Mouse (Mus musculus): ENCODE measurements around the gene Map3k1.

Map3k1 gene

DNA sequence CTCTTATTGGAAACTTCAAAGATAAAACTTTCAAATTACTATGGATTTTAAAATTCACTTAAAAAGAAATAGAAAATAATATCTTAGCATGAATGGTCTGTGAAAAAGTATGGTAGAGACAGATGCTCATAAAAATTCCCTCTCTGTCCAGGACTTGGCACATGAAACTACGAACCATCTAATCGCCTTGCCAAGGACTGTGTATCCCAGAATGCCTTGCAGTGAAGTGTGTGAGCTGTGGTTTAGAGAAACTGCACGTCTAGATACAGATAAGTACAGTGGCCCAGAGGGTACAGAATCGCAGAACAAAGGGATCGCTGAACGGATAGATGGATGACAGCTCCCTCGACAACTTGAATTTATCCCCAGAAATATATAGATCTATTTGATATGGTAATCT is 9.0 kb upstream of the Map3k1 start:
- ChIA-PET POLR2A (interaction anchor here in 2 of 4 experiments (0.5 to 1.7 kb wide), 3 partner anchors 8 to 87 kb away, joined by 3 to 6 read pairs (median 4); no protein-coding TSS in a partner anchor), CTCF (no interaction called here)

DNA sequence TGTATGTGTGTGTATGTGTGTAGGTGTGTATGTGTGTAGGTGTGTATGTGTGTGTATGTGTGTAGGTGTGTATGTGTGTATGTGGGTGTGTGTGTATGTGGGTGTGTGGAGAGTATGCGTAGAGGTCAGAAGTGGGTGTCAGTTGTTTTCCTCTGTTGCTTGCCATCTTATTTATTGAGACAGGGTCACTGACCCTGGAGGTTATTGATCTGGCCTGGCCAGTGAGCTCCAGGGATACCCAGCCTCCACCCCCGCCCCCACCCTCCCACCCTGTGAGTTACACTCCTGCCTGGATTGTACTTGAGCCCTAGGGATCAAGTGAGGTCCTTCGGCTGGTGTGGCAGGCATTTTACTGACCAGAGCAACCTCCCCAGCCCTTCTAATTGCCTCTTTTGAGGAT is 7.6 kb upstream of the Map3k1 start:
- ChIA-PET CTCF (interaction anchor here in 1 of 4 experiments (0.7 kb wide), 1 partner anchor 166 kb away, joined by 4 read pairs; no protein-coding TSS in a partner anchor), POLR2A (interaction anchor here in 1 of 4 experiments (0.6 kb wide), 1 partner anchor 141 kb away, joined by 4 read pairs; no protein-coding TSS in a partner anchor)

DNA sequence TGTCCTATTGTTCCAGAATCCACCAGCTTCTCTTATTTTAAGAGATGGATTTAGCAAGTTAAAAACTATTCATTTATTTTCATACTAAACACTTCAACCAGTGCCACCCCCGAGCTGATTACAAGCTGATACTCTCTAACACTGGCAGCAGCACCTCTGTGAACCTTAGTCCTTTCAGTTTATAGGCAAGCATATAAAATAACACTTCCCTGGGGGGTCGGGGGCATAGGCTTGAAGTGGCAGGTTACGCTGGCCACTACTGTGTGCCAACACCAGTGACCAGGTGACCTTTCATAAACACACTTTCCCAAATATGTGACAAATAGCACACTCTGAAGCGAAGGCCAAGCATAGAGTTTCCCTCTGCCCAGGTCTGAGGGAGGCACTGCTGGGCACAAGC is 6.7 kb upstream of the Map3k1 start:
- CTCF ChIA-PET = interaction anchor here in 3 of 4 experiments (0.6 to 0.7 kb wide), 7 partner anchors 14 to 692 kb away, joined by 3 to 7 read pairs (median 3); no protein-coding TSS in a partner anchor
- POLR2A ChIA-PET = interaction anchor here in 1 of 4 experiments (0.9 kb wide), 1 partner anchor 20 kb away, joined by 11 read pairs; no protein-coding TSS in a partner anchor

DNA sequence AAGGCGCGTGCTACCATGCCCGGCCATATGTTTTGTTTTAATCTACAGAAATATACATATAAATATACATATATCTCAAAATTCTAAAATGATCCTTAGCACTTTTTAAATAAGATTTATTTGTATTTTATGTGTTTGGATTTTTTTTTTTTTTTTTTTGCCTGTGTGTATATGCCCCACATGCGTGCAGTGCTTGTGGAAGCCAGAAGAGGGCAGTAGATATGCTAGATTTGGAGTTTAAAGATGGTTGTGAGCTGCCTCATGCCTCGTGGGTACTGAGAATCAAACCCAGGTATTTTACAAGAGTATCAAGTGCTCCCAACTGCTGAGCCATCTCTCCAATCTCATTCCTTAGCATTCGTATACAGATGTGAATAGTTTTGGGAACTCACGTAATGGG is 6.2 kb upstream of the Map3k1 start:
- CTCF ChIA-PET = interaction anchor here in 3 of 4 experiments (0.6 to 0.7 kb wide), 7 partner anchors 14 to 692 kb away, joined by 3 to 7 read pairs (median 3); no protein-coding TSS in a partner anchor

DNA sequence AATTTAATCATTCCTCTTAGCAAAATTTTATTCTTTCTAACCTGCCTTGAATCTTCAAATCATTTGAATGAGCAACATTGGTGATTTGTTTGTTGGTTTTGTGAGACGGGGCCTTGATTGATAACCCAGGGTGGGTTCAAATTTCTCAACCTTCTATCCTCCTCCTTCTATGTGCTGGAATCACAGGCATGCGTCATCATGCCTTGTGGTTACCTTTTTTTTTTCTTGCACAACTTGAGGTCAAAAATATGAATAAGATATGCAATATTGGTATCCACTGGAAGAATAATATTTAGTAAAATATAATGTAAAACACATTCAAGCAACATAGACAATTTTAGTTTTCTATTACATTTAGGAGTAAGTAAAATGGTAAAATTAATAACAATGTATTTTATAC is 3.9 kb upstream of the Map3k1 start:
- ChIA-PET POLR2A (no interaction called here), CTCF (no interaction called here)

More for the DNA sequence above, 6.2 kb upstream of the Map3k1 start:
- POLR2A ChIA-PET = interaction anchor here in 1 of 4 experiments (0.9 kb wide), 1 partner anchor 20 kb away, joined by 11 read pairs; no protein-coding TSS in a partner anchor

DNA sequence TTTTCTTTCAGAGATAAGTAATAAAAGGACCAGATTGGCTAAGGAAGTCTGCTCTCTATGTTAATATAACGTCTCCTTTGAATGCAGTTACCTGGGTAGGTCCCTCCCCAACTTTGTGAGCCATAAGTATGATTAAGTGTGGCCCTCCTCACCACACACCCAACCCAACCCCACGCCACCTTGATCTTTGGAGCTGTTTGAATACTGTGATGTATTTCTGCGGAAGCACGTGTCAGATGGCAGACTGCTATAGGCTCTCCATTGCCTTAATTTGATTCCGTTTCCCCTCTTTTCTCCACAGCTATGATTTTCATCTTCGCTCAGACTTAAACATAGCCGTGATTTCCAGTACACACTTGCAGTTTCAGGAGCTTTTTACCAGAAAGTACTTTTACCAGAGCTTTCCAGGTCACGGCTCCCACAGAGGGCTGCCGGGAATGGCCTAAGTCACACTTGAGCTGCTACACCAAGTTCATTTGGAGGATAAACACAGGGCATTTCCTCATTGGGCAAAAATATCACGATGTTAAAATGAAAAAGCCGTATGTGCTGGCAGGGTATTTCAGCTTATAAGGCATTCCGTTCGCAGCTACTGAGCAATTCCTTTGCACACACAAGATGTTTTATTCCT is 2.3 kb upstream of the Map3k1 start:
- CTCF ChIA-PET = interaction anchor here in 1 of 4 experiments (0.8 kb wide), 1 partner anchor 93 kb away, joined by 3 read pairs; no protein-coding TSS in a partner anchor
- POLR2A ChIA-PET = interaction anchor here in 2 of 4 experiments (0.6 to 1.2 kb wide), 4 partner anchors 14 to 809 kb away, joined by 3 to 5 read pairs (median 4); no protein-coding TSS in a partner anchor

DNA sequence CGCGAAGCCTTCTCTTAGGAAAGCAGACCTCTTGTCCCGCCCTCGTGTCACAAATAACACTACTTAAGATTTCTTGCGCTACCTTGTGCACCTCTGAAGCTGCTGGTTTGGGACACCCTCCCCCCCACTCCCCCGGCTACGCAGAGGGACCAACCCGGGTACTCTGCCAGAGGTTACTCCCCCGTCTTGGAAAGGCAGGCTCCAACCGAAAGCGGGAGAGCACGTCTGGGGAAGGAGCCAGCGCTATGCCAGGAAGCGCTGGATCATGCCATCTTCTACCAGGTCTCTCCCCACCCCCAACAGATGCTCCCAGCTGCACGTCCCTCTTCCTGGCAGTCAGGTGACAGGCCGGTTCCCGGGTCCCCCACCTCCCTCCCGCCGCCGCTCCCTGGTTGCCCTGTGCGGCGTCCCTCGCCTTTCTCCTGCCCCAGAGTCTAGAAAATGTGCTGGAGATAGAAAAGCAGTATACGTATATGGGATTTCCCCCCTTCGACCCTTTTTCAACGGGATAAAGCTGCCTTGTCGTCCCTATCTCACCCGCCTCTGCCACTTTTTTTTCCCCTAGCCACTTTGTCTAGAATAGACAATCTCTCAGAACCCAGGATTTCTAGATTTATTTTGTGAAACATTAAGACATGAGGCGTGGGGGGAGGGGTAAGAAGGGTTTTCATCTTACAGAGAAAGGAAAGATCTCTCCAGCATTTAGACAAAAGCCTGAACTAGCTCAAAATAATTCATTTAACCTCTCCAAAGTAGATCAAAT is 854 bp upstream of the Map3k1 start:
- CTCF ChIA-PET = interaction anchor here in 1 of 4 experiments (0.8 to 1.1 kb wide), 2 partner anchors 13 to 38 kb away, joined by 4 read pairs; no protein-coding TSS in a partner anchor
- POLR2A ChIA-PET = interaction anchor here (0.5 to 3.1 kb wide), 41 partner anchors 9 to 385 kb away, joined by 3 to 19 read pairs (median 3); no protein-coding TSS in a partner anchor

DNA sequence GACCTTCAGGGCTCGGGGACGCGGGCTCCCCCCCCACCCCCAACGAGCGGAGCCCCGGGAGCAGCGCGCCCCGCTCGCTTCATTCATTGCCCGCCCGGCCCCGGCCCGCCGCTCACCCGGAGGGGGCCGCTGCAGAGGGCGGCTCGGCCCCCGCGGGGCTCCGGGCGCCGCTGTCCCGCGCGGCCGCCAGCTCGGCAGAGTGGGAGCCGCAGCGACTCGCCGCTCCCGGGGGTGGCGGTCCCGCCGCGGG is 481 bp downstream of the Map3k1 start:
- ChIA-PET POLR2A (interaction anchor here (0.6 to 3.1 kb wide), 21 partner anchors 8 to 546 kb away, joined by 3 to 19 read pairs (median 3); no protein-coding TSS in a partner anchor), CTCF (interaction anchor here in 1 of 4 experiments (0.5 kb wide), 1 partner anchor 70 kb away, joined by 4 read pairs; no protein-coding TSS in a partner anchor)

DNA sequence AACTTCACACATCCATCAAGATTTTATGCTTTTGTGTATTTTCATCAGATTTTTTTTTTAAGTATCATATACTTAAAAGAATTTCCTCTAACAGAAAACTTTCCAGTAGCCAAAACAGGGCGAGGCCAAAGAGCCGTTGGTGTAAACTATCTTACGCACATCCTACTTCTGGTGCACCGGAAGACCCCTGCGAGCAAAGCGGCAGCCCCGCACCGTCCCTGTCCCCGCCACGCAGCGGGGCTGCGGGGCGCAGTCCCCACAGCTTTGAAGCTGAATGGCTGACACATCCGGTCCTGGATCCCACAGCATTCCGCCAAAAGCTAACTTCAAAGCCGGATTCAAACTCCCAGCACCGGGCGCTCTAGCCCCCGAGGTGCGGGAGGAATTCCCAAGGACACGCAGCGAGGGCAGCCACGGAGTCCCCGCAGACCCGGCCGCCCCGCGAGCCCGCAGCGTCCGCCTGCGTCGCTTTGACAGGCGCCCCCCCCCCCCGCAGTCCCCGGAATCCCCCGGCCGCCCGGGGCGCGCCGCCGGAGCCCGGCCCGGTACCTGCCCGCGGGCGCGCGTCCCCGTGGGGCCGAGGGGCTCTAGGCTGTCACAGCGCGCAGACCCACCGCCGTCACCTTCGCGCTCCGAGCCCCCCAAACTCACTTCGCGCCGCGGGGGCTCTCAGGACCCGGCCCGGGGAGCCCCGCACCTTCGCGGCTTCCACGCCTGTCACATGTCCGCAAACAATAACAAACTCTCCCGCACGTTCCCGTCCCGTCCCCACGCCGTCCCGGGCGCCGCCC is 1.0 kb downstream of the Map3k1 start:
- CTCF ChIA-PET = interaction anchor here in 1 of 4 experiments (0.7 kb wide), 1 partner anchor 574 kb away, joined by 3 read pairs; no protein-coding TSS in a partner anchor
- POLR2A ChIA-PET = interaction anchor here (0.6 to 3.1 kb wide), 20 partner anchors 7 to 547 kb away, joined by 3 to 19 read pairs (median 4); no protein-coding TSS in a partner anchor

DNA sequence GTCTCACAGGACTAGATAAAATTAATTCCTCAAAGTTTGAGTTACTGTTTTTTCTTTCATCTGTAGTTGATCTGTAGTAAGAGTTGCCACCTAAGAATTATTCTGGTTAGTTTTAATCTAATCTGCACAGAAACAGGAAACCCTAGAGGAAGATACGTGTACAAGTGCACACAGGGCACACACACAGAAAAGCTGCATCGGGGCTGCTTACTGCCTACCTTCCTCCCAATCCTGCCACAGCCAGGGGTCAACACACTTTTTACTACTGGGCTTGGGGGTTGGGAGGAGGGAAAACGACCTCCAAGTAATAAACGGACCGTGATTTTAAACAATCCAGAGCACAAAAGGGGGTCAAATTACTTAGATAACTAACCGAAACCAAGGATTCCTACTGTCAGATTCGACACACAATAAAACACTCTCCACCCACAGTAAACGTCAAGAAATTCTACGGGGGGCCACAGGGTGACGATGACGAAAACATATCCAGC is 1.6 kb downstream of the Map3k1 start:
- CTCF ChIA-PET = interaction anchor here in 2 of 4 experiments (0.6 to 0.7 kb wide), 2 partner anchors 153 to 574 kb away, joined by 3 read pairs; no protein-coding TSS in a partner anchor
- POLR2A ChIA-PET = interaction anchor here in 2 of 4 experiments (0.7 to 3.1 kb wide), 6 partner anchors 9 to 228 kb away, joined by 3 to 19 read pairs (median 8); no protein-coding TSS in a partner anchor

DNA sequence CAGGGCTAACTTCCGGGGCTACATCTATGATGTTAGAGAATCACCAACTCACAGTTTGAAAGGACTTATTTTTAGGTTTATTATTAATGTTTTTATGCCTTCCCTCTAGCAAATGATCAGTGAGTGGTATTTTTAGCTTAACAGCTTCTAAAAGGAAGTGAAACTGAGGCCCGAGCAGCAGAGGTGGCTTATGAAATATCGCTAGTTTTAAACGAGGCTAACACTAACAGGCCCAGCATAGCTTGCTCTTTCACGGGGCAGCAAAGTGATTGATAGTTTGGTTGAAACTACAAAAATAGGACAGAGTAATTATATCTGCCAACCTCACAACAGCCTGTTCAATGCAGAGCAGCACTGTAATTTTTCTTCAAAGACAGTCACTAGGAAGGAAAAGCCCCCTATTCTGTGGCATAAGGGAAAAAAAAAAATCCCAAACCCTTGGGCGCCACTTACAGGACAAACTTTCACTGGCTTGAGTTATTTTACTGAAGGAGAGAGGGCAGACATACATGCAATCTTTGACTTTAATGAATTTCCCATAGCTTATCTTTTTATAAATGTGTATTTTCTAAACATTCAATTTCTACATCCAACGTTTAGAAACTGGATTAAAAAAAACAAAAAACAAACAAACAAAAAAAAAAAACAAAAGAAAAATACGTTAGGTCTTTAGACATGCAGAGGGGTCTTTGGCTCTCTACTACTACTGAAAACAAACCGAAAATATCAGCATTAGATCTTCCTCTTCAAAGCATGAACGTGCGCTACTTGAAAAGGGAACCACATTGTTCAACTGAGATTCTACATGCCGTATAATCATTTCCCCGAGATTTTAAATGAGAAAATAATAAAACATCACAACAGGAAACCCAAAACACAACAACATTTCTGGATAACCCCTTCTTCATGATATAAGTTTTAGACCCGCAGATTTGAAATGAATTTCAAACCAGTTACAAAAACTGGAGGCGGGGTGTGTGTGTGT is 2.8 kb downstream of the Map3k1 start:
- ChIA-PET CTCF (interaction anchor here in 1 of 4 experiments (0.6 to 1.0 kb wide), 2 partner anchors 154 to 468 kb away, joined by 3 read pairs; no protein-coding TSS in a partner anchor), POLR2A (interaction anchor here in 3 of 4 experiments (0.6 to 1.7 kb wide), 12 partner anchors 9 to 1425 kb away, joined by 3 to 10 read pairs (median 4); no protein-coding TSS in a partner anchor)

DNA sequence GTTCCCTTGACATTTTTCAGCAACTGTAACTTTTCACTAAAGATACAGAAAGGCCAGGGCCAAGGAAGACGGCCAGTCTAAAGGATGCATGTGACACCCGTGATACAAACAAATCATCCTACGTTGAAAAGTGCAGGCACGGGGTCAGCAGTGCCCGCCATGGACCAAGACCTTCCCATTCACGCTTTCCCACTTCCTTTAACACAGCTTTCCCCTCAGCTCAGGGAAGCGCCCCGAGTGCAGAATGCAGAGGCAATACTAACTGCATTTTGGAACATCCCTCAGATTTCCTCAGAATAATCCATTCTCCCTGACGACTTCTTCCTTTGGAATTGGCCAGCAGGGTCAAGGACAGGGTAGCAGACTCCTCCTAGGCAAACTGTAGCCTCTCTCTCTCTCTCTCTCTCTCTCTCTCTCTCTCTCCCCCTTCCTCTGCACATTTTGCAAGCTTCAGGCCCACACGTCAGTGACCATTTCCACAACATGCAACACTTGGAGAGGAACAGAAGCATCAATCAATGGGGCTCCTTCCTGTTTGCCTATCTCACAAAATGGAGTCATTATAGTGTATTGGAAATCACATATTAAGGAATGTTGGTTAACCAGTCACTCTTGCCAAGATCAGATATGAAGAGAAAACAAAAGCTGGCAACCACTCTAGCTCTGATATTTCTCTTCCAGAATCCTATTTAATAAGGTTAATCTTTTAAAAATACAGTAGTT is 3.7 kb downstream of the Map3k1 start:
- ChIA-PET CTCF (interaction anchor here in 1 of 4 experiments (1.0 kb wide), 1 partner anchor 469 kb away, joined by 3 read pairs; no protein-coding TSS in a partner anchor), POLR2A (interaction anchor here in 3 of 4 experiments (0.6 to 1.7 kb wide), 14 partner anchors 8 to 436 kb away, joined by 3 to 10 read pairs (median 4); no protein-coding TSS in a partner anchor)

DNA sequence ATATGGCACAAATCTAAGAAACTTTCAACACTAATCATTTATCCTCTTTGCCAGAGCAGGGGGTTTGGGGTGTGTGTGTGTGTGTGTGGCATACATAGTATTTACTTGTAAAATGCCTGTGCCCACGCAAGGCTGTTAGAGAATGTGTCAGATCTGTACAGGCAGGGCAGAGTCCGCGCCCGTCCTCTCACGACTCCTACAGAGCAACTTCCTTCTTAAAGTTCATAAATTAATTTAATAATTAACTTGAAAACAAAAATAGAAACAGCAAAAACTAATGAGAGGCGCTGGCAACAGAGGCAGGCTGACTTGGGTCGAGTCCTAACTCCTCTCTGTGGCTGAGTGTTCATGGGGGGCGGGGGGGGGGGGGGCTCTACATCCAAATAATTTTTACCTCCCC is 4.6 kb downstream of the Map3k1 start:
- ChIA-PET POLR2A (interaction anchor here in 1 of 4 experiments (0.6 to 1.4 kb wide), 6 partner anchors 10 to 623 kb away, joined by 3 to 5 read pairs (median 4); no protein-coding TSS in a partner anchor), CTCF (no interaction called here)

DNA sequence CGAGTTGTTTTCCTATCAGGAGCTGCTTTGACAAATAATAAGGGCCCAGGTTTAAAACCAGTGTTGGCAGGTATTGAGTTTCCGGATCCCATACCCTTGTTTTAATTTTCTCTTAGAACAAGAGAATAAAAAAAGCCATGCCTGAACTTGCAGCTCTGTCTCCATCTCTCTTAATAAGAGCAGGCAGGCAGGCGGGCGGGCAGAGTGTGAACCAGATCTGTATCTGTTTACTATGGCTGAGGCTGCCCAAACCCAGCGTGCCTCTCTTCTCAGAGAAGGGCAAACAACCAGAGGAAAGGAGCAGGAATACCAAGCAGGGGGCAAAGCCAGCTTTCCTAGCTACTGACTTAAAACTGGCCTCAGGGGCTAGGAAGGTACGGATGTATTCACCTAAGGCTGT is 5.3 kb downstream of the Map3k1 start:
- ChIA-PET CTCF (interaction anchor here in 2 of 4 experiments (0.6 to 0.7 kb wide), 2 partner anchors 16 to 318 kb away, joined by 3 to 5 read pairs; no protein-coding TSS in a partner anchor), POLR2A (interaction anchor here in 1 of 4 experiments (0.6 to 0.9 kb wide), 2 partner anchors 101 to 624 kb away, joined by 4 to 5 read pairs; no protein-coding TSS in a partner anchor)

DNA sequence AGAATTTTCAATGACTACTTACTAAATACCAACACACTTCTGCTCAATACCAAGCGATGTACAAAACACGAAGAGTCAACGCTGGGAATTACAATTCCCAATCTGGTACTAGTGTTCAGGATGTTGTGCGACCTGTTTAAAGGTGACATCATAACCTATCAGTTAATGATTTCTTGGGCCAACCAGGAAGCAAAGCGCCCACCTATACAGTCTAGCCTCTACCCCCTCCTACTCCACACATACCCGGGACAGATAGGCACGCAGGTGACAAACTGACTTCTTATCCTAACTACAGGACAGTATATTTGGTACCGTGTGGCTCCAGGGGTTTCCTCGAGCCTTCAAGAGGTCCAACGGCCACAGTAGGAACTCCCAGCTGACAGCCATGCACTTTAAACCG is 5.9 kb downstream of the Map3k1 start:
- CTCF ChIA-PET = interaction anchor here in 1 of 4 experiments (0.6 kb wide), 1 partner anchor 15 kb away, joined by 3 read pairs; no protein-coding TSS in a partner anchor
- POLR2A ChIA-PET = interaction anchor here in 1 of 4 experiments (0.9 to 2.0 kb wide), 3 partner anchors 11 to 102 kb away, joined by 4 to 7 read pairs (median 4); no protein-coding TSS in a partner anchor

DNA sequence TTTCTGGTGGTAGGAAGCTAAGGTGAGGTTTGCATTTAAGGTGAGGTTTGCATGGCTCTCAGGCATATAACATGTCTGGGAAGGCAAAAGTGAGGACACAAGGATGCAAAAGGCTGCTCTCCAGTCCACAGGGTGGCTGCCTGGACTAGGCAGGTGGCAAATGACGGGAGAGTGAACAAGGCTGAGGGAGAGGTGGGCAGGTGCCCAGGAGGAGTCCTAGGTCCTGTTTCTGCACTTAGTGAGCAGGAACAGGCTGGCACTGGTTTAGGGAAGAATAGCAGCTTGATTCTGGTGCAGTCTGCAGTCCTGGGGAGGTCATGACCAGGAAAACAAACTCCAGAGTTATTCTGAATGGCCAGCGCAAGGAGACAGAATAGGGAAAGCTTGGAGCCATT is 6.5 kb downstream of the Map3k1 start:
- CTCF ChIA-PET = interaction anchor here in 1 of 4 experiments (2.3 kb wide), 1 partner anchor 14 kb away, joined by 6 read pairs; no protein-coding TSS in a partner anchor
- POLR2A ChIA-PET = interaction anchor here in 1 of 4 experiments (1.0 to 2.0 kb wide), 3 partner anchors 11 to 22 kb away, joined by 3 to 7 read pairs (median 4); no protein-coding TSS in a partner anchor

Measured in embryonic stem cell, embryonic (primary cell).